Mouse (Mus musculus) embryonic facial prominence, embryonic 14.5 days (tissue): ENCODE data around the gene Gm20388. TPM values are rescaled to one million over a fixed set of nuclear protein-coding genes. Genes with fewer than 3 reads are reported as not detected.

ENCODE experiments used
- ATAC-seq: fragments of 200-750 bp; cut with Nextera tagmentation; 2 replicates; pipeline ENCODE4 v1.8.0; 2017; ENCODE audit warnings: low read depth, moderate number of reproducible peaks, moderate TSS enrichment
- DNase-seq: peaks from one replicate; pipeline ENCODE4 v3.0.0-alpha.2; 2015; ENCODE audit warnings: low spot score
- H3K27ac ChIP-seq: fragments of 300-500 bp; sonication (generic); replicated peaks from 2 replicates; pipeline ENCODE4 v1.5.1; 2014; ENCODE audit warnings: low read depth, mild to moderate bottlenecking, low read length, moderate library complexity
- H3K27me3 ChIP-seq: fragments of 300-500 bp; sonication (generic); replicated peaks from 2 replicates; pipeline ENCODE4 v1.6.1; 2014; ENCODE audit warnings: low read length; ENCODE audit not compliant: control insufficient read depth, insufficient read depth
- H3K36me3 ChIP-seq: fragments of 300-500 bp; sonication (generic); 2 replicates; pipeline ENCODE4 v1.6.1; 2014; ENCODE audit warnings: low read length, mixed read lengths; ENCODE audit not compliant: control insufficient read depth, insufficient read depth
- H3K4me1 ChIP-seq: fragments of 300-500 bp; sonication (generic); 2 replicates; pipeline ENCODE4 v1.6.1; 2014; ENCODE audit warnings: antibody characterized with exemption, low read length; ENCODE audit not compliant: control insufficient read depth, insufficient read depth
- H3K4me2 ChIP-seq: fragments of 300-500 bp; sonication (generic); 2 replicates; pipeline ENCODE4 v1.6.1; 2014; ENCODE audit warnings: low read depth, mild to moderate bottlenecking, low read length, moderate library complexity, mixed read lengths
- H3K4me3 ChIP-seq: fragments of 300-500 bp; sonication (generic); 2 replicates; pipeline ENCODE4 v1.5.1; 2014; ENCODE audit warnings: low read depth, mild to moderate bottlenecking, low read length
- H3K9ac ChIP-seq: fragments of 300-500 bp; sonication (generic); 2 replicates; pipeline ENCODE4 v1.6.1; 2014; ENCODE audit warnings: low read depth, mild to moderate bottlenecking, low read length, moderate library complexity, mixed read lengths
- H3K9me3 ChIP-seq: fragments of 300-500 bp; sonication (generic); 2 replicates; pipeline ENCODE4 v1.6.1; 2016; ENCODE audit warnings: low read length; ENCODE audit not compliant: control insufficient read depth
- WGBS: fragments of 180-500 bp; shearing (Covaris S2); extraction: QIAGEN DNeasy Blood & Tissue Kit; methylation state at CpG from one replicate; pipeline ENCODE4 v1.1.7; 2014; 5-methylcytosine and 5-hydroxymethylcytosine counted together
- polyA plus RNA-seq: library from polyadenylated mRNA; unstranded; fragments of >200 nt; fragmentation: Nextera tagmentation; extraction: Ambion mirVana; gene quantifications from 2 replicates; pipeline ENCODE4 v1.2.1, GENCODE M21; 2014

Gm20388 gene
- polyA plus RNA-seq, 1 experiment from 2014 or later: not detected

GRCm38 (mm10) chr8:122342806-122343209 lies 2432.2 kb downstream of the Gm20388 start:
- DNase-seq (peak; percentile 76), ATAC-seq (peak; percentile 19; the same call in 1 of the 2 replicates)
- 4% methylated on average over 9 of the region's 9 CpGs for WGBS
- Histone ChIP-seq H3K27ac (no peak overlapping the region; the same call in 1 of the 2 replicates), H3K36me3 (no peaks in the 10 kb centered on the region), H3K9ac (no peak overlapping the region), H3K4me2 (peak overlapping the region; percentile 56), H3K27me3 (peaks cover 10% of the 10 kb centered on the region), H3K4me3 (peak overlapping the region; percentile 24; the same call in 1 of the 2 replicates), H3K4me1 (peaks cover 22% of the 10 kb centered on the region), H3K9me3 (no peaks in the 10 kb centered on the region)

- Histone ChIP-seq H3K27me3 (peaks cover 4% of the 10 kb centered on the region), H3K4me2 (peak overlapping the region; percentile 56), H3K9ac (peak overlapping the region; percentile 48; the same call in 1 of the 2 replicates), H3K9me3 (no peaks in the 10 kb centered on the region), H3K27ac (no peak overlapping the region; the same call in 1 of the 2 replicates), H3K36me3 (no peaks in the 10 kb centered on the region), H3K4me3 (peak overlapping the region; percentile 24), H3K4me1 (peaks cover 22% of the 10 kb centered on the region)
- DNase-seq: no peak
- ATAC-seq: no peak
- 8% methylated on average over 11 of the region's 11 CpGs for WGBS
These were observed 2432.7 kb downstream of the Gm20388 start for GRCm38 (mm10) chr8:122343341-122343740.

- Histone ChIP-seq H3K36me3 (no peaks in the 10 kb centered on the region), H3K4me1 (peaks cover 22% of the 10 kb centered on the region), H3K4me3 (peak overlapping the region; percentile 24), H3K27me3 (peaks cover 4% of the 10 kb centered on the region; the same call in 1 of the 2 replicates), H3K4me2 (peak overlapping the region; percentile 56), H3K9ac (peak overlapping the region; percentile 48; the same call in 1 of the 2 replicates), H3K27ac (no peak overlapping the region), H3K9me3 (no peaks in the 10 kb centered on the region)
- under 1% methylated on average over 12 of the region's 14 CpGs for WGBS
- peak; percentile 50 for DNase-seq
- 0 out of 2 replicates have a peak, but pooled peaks have one; percentile 19 for ATAC-seq
These were observed 2433.1 kb downstream of the Gm20388 start for GRCm38 (mm10) chr8:122343758-122344157.

- H3K9me3 ChIP-seq: no peaks in the 10 kb centered on the region
- H3K4me2 ChIP-seq: peak overlapping the region; percentile 25; the same call in 1 of the 2 replicates
- no peak overlapping the region for H3K9ac ChIP-seq
- DNase-seq: peak; percentile 80
- no peak overlapping the region for H3K27ac ChIP-seq
- WGBS: 8% methylated on average over 2 of the region's 5 CpGs
- no peaks in the 10 kb centered on the region for H3K36me3 ChIP-seq
- peaks cover 4% of the 10 kb centered on the region; the same call in 1 of the 2 replicates for H3K27me3 ChIP-seq
- no peak overlapping the region for H3K4me3 ChIP-seq
- H3K4me1 ChIP-seq: peaks cover 22% of the 10 kb centered on the region
- ATAC-seq: peak; percentile 70; the same call in 1 of the 2 replicates
These were observed 2433.6 kb downstream of the Gm20388 start for GRCm38 (mm10) chr8:122344219-122344618.

GRCm38 (mm10) chr8:122345181-122346095 lies 2434.8 kb downstream of the Gm20388 start:
- H3K4me3 ChIP-seq: no peak overlapping the region
- no peak overlapping the region for H3K4me2 ChIP-seq
- no peak for DNase-seq
- H3K27me3 ChIP-seq: peaks cover 4% of the 10 kb centered on the region; the same call in 1 of the 2 replicates
- no peak overlapping the region for H3K27ac ChIP-seq
- ATAC-seq: peak; percentile 15; the same call in 1 of the 2 replicates
- H3K9ac ChIP-seq: no peak overlapping the region
- WGBS: 51% methylated on average over 11 of the region's 12 CpGs
- H3K36me3 ChIP-seq: no peaks in the 10 kb centered on the region
- no peaks in the 10 kb centered on the region for H3K9me3 ChIP-seq
- H3K4me1 ChIP-seq: peaks cover 22% of the 10 kb centered on the region

GRCm38 (mm10) chr8:122347811-122348552 lies 2437.3 kb downstream of the Gm20388 start:
- H3K9me3 ChIP-seq: no peaks in the 10 kb centered on the region
- DNase-seq (peak; percentile 19), ATAC-seq (no peak)
- no peak overlapping the region for H3K4me3 ChIP-seq
- H3K27me3 ChIP-seq: no peaks in the 10 kb centered on the region; the same call in 1 of the 2 replicates
- H3K9ac ChIP-seq: no peak overlapping the region
- H3K36me3 ChIP-seq: no peaks in the 10 kb centered on the region
- no peak overlapping the region for H3K27ac ChIP-seq
- WGBS: 63% methylated on average over 5 of the region's 5 CpGs
- H3K4me2 ChIP-seq: no peak overlapping the region
- peaks cover 13% of the 10 kb centered on the region for H3K4me1 ChIP-seq

- no peak for ATAC-seq
- Histone ChIP-seq H3K4me2 (no peak overlapping the region), H3K9me3 (no peaks in the 10 kb centered on the region), H3K4me1 (no peaks in the 10 kb centered on the region), H3K36me3 (no peaks in the 10 kb centered on the region), H3K9ac (no peak overlapping the region), H3K27me3 (no peaks in the 10 kb centered on the region; the same call in 1 of the 2 replicates), H3K4me3 (no peak overlapping the region), H3K27ac (no peak overlapping the region)
- no peak for DNase-seq
- 41% methylated on average over 15 of the region's 15 CpGs for WGBS
These were observed 2439.0 kb downstream of the Gm20388 start for GRCm38 (mm10) chr8:122349357-122350297.
